Mouse (Mus musculus) c-Kit-positive CD71-positive TER-119-positive erythroid progenitor cells, embryonic 14.5 days (primary cell): ENCODE results near the gene Hnrnph1.

Experiments
- DNase-seq: peaks from one replicate; pipeline ENCODE4 v3.0.0-alpha.2; 2013; ENCODE audit warnings: low spot score

The Hnrnph1 gene

DNA sequence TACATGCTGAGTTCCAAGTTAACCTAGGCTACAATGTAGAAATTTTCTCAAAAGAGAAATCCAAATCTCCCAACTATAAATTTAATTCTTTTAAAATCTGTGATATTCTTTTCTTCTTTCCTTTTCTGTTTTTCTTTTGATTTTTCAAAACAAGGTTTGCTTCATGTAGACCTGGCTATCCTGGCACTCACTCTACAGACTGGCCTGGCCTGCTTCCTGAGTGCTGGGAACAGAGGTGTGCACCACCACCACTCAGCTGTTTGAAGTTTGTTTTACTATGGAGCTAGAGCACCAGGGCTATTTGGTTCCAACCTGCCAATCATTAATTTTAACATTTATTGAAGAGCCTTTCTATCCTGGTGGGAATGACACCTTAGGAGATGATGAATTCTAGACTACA, 3.7 kb upstream of the Hnrnph1 start:
- no peak for DNase-seq

DNA sequence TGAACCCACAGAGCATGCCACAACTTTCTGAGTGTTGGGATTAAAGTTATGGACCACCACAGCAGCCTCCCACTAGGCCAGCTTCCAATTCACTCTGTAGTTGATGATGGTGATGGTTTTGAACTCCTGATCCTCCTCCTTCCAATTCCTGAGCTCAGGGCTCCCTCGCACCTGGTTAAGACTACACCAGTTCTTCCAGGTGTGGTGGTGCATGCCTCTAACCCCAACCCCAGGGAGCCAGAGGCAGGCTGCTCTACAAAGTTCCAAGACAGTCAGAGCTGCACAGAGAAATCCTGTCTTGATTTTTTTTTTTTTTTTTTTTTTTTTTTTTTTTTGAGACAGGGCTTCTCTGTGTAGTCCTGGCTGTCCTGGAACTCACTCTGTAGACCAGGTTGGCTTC, 3.2 kb upstream of the Hnrnph1 start:
- DNase-seq, result no peak

DNA sequence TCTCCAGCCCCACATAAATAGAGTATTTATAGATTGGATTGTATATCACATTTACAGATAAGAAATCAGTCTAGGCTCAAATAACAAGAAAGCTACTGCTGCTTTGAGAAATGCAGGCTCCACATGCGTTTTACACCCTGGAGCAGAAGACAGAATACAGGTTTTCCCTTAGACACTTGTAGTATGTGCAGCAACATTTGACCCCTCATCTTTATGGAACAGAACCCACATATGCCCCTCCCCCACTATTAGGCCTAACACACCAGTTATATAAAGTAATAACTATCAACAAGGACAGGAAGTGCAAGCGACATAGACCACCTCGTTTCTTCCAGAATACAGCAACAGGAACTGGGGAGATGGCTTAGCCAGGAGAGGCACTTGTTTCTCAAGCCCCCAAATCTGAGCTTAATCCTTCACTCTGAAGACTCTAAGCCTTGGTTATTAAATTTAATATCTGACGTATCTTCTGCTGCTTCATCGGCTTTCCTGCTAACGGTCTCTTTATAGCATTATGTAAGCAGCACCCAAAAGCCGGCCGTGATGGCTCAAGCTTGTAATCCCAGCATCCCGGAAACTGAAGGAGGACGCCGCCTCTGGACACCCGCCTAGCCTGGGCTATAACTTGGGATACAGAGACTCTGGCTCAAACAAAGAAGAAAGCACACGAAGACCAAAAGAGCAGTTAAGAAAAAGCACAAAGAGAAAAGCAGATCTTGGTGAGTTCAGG, 2.3 kb upstream of the Hnrnph1 start:
- DNase-seq, result no peak

DNA sequence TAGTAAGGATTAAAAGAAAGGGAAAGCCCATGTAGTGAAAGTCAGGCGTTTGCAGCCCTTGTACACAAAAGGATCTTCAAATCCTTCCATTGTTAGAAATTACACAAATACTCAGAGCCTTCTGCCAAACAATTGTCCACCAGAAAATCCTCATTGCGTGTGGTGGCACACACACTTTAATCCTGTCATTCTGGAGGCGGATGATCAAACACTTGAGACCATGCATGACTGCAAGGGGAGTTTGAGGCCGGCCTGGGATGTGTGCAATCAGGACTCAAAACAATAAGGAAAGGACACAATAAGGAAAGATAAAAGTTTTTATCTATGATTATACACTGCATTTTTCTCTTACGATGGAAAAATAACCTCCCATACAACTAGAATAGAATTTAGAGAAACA, 1.4 kb upstream of the Hnrnph1 start:
- DNase-seq, result no peak

DNA sequence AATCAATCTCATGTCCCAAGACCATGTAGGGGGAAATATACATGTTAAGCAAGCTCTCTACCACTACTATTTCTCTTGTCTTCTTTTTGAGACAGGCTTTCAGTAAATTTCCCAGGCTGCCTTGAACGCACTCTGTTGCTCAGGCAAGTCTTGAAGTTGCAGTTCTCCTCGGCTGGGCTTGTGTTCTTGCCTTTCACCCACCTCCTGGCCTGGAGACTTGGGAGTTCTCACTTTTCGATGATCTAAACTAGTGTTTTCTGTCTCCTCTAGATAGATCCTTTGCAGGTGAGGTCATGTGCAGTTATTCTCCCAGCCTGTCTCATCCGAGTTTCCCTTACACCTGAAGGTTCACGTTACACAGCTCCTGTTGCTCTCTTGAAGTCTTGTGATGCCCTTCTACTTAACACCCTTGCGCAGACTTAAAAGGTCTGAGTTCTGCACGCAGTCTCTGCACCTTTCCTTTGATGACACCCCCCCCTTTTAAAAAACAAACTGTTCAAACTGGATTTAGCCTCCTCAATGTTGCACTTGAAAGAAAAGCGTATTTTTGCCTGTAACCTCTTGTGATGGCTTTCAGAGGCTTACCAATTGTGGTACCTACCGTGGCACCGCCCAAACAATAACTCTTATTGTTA, 517 bp upstream of the Hnrnph1 start:
- DNase-seq, result no peak

DNA sequence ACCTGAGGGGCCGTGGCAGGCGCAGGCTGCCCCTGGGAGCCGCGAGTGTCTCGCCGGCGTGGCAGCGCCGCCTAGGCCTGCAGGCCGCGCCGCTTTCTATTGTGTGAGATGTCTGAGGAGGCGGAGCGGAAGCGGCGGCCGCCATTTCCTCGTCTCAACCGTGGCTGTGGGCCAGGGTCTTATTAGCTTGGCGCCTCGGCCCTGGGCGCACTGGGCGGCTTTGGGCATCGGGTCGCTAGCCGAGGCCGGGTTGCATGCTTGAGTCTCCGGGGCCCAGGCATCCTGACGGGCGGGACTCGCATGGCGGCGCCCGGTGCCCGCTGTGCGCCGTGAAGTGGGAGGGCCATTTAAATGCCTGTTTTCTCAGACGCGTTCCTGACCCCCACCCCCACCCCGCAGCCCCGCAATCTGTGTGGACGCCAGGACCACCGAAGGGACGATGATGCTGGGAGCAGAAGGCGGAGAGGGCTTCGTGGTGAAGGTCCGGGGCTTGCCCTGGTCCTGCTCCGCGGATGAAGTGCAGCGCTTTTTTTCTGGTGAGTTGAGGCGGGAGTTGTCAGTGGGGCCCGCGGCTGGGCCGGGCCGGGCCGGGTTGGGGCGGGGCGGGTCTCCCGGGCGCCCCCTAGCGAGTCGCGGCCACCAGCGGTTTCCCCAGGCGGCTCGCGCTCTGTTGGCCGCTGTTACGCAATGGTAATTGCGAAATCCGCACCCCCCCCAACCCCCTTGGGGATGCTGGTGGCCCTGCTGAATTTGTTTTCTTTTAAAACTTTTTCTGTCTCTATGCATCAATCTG, 1.3 kb downstream of the Hnrnph1 start:
- DNase-seq, result peak; percentile 78

DNA sequence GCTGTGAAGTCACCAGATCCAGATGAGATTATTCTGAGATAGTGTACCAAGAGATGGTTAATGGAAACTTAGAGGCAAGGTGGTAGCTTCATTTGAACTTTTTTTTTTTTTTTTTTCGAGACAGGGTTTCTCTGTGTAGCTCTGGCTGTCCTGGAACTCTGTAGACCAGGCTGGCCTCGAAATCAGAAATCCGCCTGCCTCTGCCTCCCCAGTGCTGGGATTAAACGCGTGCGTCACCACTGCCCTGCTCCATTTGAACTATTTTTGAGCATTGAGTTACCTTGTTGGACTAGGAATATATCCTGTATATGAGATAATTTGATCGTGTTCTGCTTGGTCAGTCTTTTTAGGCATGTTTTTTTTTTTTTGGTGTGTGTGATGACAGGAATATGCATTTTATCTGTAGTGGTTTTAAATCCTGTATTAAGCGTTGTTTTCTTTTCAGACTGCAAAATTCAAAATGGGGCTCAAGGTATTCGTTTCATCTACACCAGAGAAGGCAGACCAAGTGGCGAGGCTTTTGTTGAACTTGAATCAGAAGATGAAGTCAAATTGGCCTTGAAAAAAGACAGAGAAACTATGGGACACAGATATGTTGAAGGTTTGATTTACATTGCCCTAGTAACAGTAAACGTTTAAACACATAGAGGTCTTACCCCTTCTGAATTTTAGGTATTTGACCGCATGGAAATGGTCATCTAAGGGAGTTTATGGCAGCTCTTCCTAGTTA, 2.4 kb downstream of the Hnrnph1 start:
- no peak for DNase-seq

DNA sequence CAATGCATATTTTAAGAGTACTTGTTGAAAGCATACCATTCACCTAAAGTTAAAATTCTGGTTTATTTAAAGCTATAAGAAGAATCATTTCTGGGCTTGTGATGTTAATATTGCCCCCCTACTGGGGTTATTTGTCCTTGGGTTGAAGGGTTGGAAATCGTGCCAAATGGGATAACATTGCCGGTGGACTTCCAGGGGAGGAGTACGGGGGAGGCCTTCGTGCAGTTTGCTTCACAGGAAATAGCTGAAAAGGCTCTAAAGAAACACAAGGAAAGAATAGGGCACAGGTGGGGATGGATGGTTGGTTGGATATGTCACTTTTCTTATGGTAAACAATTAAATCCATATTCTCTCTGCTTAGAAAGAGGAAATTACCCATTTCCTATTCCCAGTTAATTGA, 4.5 kb downstream of the Hnrnph1 start:
- no peak for DNase-seq

DNA sequence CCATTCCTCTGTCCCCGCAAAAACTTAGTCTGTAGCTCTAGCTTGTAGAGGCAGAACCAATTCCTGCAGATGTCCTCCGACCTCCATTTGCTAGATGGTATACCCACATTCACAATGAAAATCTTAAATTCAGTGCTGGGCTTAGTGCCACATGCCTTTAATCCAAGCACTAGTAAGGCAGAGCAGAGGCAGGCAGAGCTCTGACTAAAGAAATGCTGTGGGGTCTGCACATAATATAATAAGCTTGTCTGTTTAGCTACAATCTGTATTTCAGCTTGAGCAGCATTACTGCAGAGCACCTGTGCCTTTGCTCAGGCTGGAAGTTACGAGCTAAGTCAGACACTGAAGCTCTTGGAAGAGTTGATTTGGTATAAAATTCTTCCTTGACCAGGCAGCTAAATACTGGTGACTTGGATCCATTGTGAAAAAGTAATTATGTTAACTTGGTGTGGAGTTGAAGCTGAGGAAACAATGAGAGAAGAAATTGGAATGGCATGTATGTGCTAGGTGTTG, 10.4 kb downstream of the Hnrnph1 start:
- no peak for DNase-seq

DNA sequence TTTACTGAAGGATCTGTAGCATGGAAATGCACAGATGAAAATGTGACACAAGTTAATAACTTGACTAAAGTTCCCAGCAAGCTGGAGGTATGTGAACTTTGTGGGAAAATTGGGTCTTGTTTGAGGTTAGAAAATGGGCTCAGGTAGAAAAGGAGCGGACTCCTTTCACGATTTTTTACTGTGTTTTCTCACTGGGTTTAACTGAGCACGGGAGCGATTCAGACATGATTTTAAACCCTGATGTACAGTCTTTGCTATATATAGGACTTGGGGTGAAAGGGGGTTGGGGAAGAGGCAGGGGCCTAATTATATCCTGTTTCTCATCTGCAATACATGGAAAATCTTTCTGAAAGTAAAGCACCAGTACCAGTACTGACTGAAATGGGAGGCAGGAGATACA, 10.9 kb downstream of the Hnrnph1 start:
- DNase-seq, result no peak

DNA sequence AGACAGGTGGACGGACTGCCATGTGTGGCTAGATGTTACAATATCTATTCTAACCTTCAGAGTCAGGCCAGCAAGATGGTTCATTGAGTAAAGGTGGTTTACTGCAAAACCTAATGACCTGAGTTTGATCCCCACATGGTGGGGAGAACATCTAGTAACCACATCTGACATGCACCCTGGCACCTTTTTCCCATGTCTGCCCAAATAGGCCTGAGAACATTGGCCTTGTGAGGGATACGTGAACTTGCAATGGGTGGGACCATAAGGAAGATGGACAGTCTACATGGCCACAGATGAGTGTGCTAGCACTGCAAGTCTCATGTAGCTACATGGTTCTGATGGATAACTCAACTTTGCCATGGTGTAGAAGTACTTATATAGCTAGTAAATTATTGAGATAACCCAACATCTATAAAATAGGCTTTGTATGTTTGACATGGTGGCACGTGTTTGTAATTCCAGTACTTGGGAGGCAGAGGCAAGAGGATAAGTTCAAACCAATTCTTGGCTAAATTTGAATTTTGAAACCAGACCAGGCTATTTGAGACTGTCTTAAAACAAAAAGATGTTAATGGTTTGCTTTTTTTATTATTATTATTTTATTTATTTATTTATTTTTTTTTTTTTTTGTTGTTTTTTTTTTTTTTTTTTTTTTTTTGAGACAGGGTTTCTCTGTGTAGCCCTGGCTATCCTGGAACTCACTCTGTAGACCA, 11.6 kb downstream of the Hnrnph1 start:
- DNase-seq, result no peak

DNA sequence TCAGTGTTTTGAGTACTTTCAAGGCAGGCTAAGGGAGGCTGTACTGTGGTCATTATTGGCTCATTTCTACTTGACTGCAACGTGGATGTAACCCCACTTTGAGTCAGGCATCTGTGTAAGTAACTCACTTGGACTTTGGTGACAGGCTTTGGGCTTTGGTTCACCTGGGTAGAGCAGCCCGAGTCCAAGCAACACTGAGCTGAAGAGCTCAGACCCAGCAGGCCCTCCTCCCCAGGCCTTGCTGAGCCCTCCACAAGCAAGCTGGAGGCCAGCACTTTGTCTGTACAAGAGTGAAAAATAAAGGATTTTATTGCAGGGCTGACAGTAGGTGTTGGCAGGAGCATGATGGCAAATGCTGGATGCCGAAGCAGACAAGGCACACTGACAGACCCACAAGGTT, 12.2 kb downstream of the Hnrnph1 start:
- no peak for DNase-seq

DNA sequence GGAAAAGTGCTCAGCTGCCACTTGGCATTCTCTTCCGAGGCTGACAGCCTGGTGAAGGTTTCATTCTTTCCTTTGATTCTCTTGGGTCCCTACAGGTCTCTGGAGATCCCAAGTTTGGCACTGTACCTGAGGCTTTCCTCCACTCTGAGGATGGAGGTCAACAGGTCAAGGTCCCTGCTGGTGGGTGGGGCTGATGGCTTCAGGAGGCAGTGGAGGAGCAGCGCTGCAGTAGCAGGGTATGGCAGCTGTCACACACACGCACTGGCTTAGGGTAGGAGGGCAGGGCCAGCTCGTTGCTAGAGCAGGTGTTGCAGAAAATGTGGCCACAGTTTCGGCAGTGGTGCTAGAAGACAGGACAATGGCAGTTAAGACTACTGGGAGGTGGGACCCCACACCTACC, 12.8 kb downstream of the Hnrnph1 start:
- no peak for DNase-seq

DNA sequence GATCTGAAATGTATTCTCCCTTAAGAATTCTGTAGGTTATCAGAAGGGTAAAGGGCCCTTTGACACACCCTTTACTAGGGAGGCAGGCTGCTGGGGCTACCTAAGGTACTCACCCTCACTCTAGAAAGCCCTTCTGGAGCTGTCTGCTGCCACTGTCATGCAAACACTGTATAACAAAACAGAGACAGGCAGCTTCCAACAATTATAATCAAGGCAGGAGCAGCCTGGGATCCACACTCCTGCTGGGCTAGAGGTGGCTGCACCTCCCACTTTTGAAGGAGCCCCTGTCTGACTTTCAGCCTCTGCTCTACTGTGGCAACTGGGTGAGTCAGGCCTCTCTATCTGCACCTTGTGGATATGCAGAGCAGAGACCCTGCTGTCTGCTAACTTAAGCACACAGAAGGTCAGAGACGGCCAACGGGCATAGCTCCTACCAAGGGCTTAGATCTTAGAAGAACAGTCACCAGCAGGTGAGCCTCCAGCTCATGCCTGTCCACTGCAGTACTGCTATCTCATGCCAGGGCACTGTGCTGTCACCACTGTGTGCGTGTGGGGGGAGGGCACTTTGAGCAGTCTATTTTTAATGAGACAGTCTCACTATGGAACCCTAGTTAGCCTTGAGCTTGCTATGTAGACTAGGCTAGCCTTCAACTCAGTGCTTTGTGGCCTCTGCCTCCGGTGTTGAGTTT, 14.6 kb downstream of the Hnrnph1 start:
- no peak for DNase-seq

DNA sequence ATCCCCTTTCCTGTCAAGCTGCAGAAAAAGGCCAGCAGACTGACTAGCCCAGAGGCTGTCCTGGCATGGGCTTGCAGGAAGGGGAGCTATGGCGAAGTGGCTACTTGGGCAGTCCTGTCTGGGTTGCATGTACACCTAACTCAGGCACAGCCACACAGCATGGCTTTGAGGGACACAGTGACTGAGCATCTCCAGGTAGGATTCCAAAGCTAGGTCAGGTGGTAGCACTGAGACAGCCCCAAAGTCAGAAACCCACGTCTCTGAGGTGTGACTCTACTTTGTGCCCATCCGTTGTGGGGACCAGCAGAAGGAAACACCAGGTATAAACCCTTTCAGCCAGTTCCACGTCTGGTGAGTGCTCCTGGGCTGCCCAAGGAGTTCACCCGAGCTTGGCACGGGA, 16.5 kb downstream of the Hnrnph1 start:
- DNase-seq, result no peak

DNA sequence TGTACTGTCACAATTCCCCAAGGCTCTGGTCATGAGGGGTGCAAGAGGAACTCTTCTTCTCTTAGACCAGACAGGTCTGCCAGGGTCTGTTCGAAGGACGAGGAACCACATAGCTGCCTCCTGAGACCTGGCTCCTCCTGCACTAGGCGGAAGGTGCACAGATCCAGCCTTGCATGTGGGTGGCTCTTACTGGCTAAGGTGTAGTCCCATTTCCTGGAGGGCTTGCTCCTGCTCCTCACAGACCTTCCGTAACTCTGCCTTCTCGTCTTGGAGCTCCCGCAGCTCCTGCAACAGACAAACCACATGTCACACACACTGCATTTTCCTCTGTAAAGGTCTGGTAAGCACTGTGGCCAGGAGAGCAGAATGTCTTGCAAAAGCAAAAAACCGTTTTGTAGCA, 17.9 kb downstream of the Hnrnph1 start:
- no peak for DNase-seq

DNA sequence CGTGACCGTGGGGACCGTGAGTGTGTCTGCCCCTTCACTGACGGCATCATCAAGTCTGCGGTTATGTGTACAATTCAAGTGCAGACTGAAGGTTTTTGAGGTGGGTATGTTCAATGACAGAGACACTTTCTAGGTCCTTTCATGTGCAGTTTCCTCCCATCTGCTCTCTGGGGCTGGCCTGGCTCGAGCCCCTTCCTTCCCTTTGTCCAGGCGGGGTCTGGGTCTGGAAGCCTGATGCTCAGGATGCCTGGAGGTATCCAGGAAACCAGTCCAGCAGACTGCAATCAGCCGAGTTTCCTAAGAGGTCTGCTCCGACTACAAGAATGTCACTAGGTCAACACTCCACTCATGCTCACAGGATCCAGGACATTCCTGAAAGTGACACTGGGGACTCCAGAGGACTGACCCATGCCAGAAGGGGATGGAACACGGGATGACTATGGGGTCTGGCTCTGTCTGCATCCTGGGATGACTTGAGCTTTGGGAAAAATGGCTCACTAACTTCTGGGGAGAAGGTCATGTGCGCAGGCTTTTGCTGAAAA, 20.0 kb downstream of the Hnrnph1 start:
- DNase-seq, result no peak

DNA sequence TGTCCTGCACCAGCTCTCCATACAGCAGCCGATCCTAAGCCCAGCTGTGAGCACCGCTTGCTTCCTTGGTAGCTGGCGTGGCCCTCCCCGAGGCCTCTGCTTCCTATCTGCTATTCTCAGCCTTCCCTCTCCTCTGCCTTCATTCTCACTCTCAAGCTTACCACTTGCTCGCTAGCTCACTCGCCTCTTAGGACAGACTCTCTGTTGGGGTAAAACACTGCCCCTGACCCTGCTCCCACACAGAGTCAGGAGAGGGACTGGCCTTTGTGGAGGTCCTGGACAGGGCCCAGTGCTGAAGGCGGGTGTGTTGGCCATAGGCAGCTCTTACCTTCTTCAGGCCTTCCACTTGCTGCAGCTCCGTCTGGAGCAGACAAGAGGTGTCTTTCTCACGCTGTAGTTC, 20.5 kb downstream of the Hnrnph1 start:
- DNase-seq, result no peak

DNA sequence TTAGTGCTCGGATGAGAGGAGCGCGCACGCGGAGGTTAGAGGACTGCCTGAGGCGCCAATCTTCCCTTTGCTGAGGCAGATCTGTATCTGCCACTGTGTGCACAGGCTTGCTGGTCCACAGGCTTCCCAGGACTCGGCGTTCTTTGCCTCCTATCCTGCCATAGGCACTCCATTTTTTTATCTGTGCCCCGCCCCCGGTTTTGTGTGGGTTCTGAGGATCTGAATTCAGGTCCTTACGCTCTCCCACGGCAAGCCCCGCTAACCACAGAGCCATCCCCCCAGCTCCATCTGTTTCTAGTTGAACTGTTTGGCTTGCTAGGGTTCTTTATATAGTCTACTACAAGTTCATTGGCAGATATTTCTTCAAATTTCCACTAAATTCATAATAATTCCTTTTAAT, 22.0 kb downstream of the Hnrnph1 start:
- DNase-seq, result no peak

DNA sequence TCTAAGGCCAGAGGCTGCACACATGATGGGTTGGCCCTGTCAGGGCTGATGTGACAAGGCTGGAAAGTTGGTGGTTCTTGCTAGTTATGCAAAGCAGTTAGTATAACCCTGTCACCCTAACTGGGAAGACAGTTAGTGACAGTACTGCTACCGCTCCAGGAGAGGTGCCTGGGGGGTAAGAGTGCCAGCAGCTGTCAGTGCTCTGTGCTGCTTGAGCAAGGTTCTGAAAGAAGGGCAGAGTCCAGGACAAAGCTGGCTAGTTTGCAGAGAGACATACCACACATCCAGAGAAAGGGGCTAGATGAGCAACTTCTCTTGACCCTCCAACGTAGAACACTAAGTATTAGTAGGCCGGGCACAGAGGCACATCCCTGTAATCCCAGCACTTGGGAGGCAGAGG, 25.7 kb downstream of the Hnrnph1 start:
- no peak for DNase-seq
